Mouse (Mus musculus) erythroblast, embryonic 14.5 days (primary cell): Measurements from ENCODE around the gene Slc30a4. TPM values are rescaled to one million over a fixed set of nuclear protein-coding genes. Genes with fewer than 3 reads are reported as not detected.
A peak's percentile ranks its signal among the peaks of the same experiment; 100 is the strongest.

Source experiments
- H3K27me3 ChIP-seq: 2 replicates; pipeline ENCODE4 v1.6.1; 2012; ENCODE audit warnings: inconsistent platforms; ENCODE audit not compliant: control insufficient read depth
- H3K36me3 ChIP-seq: 2 replicates; pipeline ENCODE4 v1.6.1; 2012; ENCODE audit warnings: mild to moderate bottlenecking, inconsistent platforms; ENCODE audit not compliant: control insufficient read depth
- H3K4me1 ChIP-seq: 2 replicates; pipeline ENCODE4 v1.6.1; 2012; ENCODE audit warnings: inconsistent platforms; ENCODE audit not compliant: control insufficient read depth
- H3K4me3 ChIP-seq: replicated peaks from 2 replicates; pipeline ENCODE3; 2012; ENCODE audit warnings: moderate library complexity, mild to moderate bottlenecking, inconsistent platforms
- H3K9me3 ChIP-seq: 2 replicates; pipeline ENCODE4 v1.6.1; 2012; ENCODE audit warnings: low read length, inconsistent platforms, mixed read lengths; ENCODE audit not compliant: control insufficient read depth
- GATA1 ChIP-seq: IDR thresholded peaks from 2 replicates; pipeline ENCODE4 v1.6.1; 2012; ENCODE audit warnings: low read length, inconsistent platforms, mixed read lengths
- TAL1 ChIP-seq: IDR thresholded peaks from 3 replicates; pipeline ENCODE4 v1.6.1; 2012; ENCODE audit warnings: low read length, inconsistent platforms, mixed read lengths
- polyA plus RNA-seq: library from polyadenylated mRNA; stranded (reverse); fragments of >175 nt; gene quantifications from 2 replicates; pipeline ENCODE4 v1.2.3, GENCODE M21; 2012

The Slc30a4 gene
- polyA plus RNA-seq, 1 experiment = not detected

- Histone ChIP-seq H3K27me3 (no peaks in the 10 kb centered on the region), H3K9me3 (no peaks in the 10 kb centered on the region), H3K36me3 (no peaks in the 10 kb centered on the region), H3K4me3 (no peak overlapping the region), H3K4me1 (no peaks in the 10 kb centered on the region)
- TF ChIP-seq TAL1 = no peak
- no peak for TF ChIP-seq GATA1
Observed at GRCm38 (mm10) chr2:122716301-122716842, 13.9 kb upstream of the Slc30a4 start.

GRCm38 (mm10) chr2:122715148-122715692 lies 12.8 kb upstream of the Slc30a4 start:
- no peaks in the 10 kb centered on the region for H3K27me3 ChIP-seq
- H3K9me3 ChIP-seq = no peaks in the 10 kb centered on the region
- no peaks in the 10 kb centered on the region for H3K4me1 ChIP-seq
- TF ChIP-seq GATA1 = no peak
- no peak for TF ChIP-seq TAL1
- no peaks in the 10 kb centered on the region for H3K36me3 ChIP-seq
- no peak overlapping the region for H3K4me3 ChIP-seq

DNA sequence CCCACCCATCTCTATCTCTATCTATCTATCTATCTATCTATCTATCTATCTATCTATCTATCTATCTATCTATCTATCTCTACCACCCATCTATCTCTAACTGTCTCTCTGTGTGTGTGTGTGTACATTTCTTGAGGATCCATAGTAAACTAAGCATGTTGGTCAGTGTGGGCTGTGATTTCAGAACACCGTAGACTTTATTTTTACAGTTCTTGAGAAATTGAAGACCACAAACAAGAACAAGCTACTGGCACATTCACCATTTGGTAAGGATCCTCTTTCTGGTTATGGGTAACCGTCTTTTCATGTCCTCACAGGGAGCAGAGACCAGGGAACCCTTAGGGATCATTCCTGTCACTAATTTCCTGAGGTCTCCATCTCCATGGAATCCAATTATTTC lies 10.4 kb upstream of the Slc30a4 start:
- Histone ChIP-seq H3K9me3 (no peaks in the 10 kb centered on the region), H3K27me3 (no peaks in the 10 kb centered on the region), H3K4me1 (no peaks in the 10 kb centered on the region), H3K4me3 (no peak overlapping the region), H3K36me3 (no peaks in the 10 kb centered on the region)
- TF ChIP-seq TAL1 (no peak), GATA1 (no peak)

DNA sequence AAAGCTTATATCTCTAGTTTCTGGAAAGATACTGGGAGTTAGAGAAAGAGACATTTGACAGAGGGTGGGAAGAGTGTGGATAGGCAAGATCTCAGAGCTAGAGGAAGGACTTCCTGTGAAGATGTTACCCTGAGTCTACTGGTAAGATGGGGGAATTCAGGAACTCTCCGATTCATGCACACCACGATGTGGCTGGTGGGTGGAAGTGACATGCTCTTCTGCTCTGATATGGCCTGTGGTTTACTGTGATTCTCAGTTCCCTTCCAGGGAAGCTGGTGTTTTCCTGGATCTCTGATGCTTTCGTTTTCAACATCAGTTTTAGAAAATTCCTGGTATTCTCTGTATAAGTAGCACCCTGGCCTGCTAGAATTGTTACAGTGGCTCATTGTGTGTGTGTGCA lies 9.4 kb upstream of the Slc30a4 start:
- TF ChIP-seq GATA1 (no peak), TAL1 (no peak)
- Histone ChIP-seq H3K9me3 (no peaks in the 10 kb centered on the region), H3K36me3 (no peaks in the 10 kb centered on the region), H3K4me3 (no peak overlapping the region), H3K27me3 (no peaks in the 10 kb centered on the region), H3K4me1 (no peaks in the 10 kb centered on the region)

DNA sequence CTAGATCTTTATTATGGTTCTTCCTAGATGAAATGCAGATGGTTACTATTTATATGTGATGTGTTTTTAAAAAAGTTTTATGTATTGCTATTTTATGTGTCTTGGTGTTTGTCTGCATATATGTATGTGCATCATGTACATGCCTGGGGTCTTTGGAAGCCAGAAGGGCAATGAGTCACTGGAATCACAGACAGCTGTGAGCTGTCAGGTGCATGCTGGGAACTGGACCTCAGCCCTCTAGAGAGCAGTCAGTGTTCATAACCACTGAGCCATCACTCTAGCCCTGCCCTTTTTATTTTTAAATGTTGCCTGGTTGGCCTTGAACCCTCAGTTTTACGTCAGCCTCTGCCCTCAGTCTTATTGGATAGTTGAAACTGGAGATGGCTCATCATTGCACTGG lies 6.7 kb upstream of the Slc30a4 start:
- TF ChIP-seq GATA1 = no peak
- TF ChIP-seq TAL1 = no peak
- Histone ChIP-seq H3K27me3 (peaks cover under 1% of the 10 kb centered on the region), H3K4me1 (no peaks in the 10 kb centered on the region), H3K9me3 (no peaks in the 10 kb centered on the region), H3K4me3 (no peak overlapping the region), H3K36me3 (no peaks in the 10 kb centered on the region)

DNA sequence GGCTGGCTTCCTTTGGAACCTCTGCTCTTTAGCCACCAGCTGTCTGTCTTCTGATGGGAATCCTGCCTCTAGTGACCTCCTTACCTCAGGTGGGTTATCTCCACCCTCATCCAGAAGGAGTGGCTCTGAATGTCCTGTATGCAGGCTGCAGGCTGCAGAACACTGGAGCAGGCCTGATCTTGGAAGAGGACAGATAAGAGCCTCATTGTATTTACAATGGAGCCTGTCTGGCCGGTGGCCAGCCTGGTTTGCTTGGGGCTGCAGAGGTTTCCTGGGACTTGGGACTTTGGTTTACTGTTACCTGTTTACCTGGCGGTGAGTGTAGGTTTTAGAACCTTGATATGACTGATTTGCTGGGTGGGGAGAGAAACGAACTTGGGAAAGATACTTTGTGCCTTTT lies 5.6 kb upstream of the Slc30a4 start:
- TF ChIP-seq TAL1 = no peak
- TF ChIP-seq GATA1 = no peak
- peaks cover 11% of the 10 kb centered on the region for H3K27me3 ChIP-seq
- no peaks in the 10 kb centered on the region for H3K9me3 ChIP-seq
- no peak overlapping the region for H3K4me3 ChIP-seq
- no peaks in the 10 kb centered on the region for H3K36me3 ChIP-seq
- H3K4me1 ChIP-seq = no peaks in the 10 kb centered on the region

DNA sequence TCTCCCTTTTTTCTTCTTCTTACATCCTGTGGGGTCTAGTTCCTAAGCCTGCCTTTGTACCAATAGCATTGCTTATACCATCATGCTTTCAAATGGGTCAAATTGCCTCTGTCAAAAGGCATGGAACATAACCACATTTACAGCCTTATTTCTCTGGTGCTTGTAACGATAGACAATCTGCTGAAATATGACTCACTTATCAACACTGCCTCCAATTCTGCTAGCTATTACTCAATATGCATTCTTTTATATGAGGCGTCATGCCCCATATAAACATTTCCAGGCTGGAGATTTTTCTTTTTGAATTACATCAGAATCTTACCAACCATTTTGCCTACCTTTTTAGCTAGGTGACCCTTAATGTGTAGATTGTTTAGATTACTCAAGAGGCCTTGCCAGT lies 2.1 kb upstream of the Slc30a4 start:
- H3K4me3 ChIP-seq = no peak overlapping the region
- TF ChIP-seq GATA1 (no peak), TAL1 (no peak)
- H3K36me3 ChIP-seq = no peaks in the 10 kb centered on the region
- no peaks in the 10 kb centered on the region for H3K9me3 ChIP-seq
- H3K4me1 ChIP-seq = no peaks in the 10 kb centered on the region
- peaks cover 44% of the 10 kb centered on the region for H3K27me3 ChIP-seq

DNA sequence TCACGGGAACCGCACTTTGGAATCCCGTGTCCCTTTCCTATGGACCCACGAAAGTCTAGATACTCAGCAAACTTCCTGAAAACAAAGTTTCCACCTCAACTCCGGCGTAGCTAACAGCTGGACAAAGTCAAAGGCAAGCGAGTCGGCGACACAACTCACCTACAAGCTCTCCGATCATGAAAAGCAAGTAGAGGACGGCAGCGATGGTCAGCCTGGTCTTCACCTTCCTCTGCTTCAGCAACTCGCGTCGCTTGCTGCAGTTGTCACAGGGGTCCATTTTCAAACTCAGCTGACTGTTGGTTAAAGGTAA lies 637 bp downstream of the Slc30a4 start:
- Histone ChIP-seq H3K27me3 (peaks cover 46% of the 10 kb centered on the region), H3K36me3 (no peaks in the 10 kb centered on the region), H3K9me3 (no peaks in the 10 kb centered on the region), H3K4me1 (no peaks in the 10 kb centered on the region), H3K4me3 (peak overlapping the region; percentile 55)
- TF ChIP-seq GATA1 (no peak), TAL1 (no peak)

DNA sequence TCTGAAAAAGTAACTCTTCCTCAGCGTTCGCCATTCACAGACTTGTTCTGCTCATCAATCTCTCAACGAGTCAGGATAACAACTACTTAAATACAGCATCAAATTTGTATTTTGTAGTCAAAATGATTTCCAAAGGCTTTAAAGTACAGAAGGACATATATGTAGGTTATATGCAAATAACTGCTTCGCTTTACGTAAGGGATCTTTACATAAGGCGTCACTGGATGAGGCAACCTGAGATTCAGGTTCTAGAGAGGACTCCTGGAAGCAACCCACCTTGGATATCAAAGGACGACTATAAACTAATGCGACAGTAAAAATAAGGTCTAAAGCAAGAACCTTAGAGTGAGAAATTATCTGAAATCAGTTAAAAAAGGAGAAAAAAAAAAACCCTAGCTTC lies 1.5 kb downstream of the Slc30a4 start:
- Histone ChIP-seq H3K4me3 (no peak overlapping the region), H3K9me3 (no peaks in the 10 kb centered on the region), H3K27me3 (peaks cover 46% of the 10 kb centered on the region), H3K4me1 (no peaks in the 10 kb centered on the region), H3K36me3 (no peaks in the 10 kb centered on the region)
- TF ChIP-seq GATA1 (no peak), TAL1 (no peak)

DNA sequence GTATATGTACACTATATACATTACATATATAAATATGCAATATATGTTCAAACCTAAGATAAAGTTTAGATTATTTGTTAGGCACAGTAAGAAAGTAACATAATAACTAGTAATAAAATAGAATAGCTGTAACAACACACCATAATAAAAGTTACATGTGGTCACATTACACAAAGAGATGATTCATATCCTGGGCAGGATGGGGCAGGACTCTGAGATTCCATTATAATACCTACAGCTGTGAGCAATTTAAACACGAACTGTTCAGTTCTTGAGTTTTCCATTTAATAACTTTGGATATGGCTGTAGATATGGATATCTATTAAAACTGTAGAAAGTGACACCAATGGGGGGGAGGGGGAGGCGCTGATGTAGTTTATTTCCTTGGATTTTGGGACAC lies 4.9 kb downstream of the Slc30a4 start:
- TF ChIP-seq GATA1 (no peak), TAL1 (no peak)
- Histone ChIP-seq H3K4me1 (no peaks in the 10 kb centered on the region), H3K27me3 (peaks cover 29% of the 10 kb centered on the region), H3K9me3 (no peaks in the 10 kb centered on the region), H3K4me3 (no peak overlapping the region), H3K36me3 (no peaks in the 10 kb centered on the region)
